Mouse (Mus musculus): ENCODE results near the gene Ncam1.

DNA sequence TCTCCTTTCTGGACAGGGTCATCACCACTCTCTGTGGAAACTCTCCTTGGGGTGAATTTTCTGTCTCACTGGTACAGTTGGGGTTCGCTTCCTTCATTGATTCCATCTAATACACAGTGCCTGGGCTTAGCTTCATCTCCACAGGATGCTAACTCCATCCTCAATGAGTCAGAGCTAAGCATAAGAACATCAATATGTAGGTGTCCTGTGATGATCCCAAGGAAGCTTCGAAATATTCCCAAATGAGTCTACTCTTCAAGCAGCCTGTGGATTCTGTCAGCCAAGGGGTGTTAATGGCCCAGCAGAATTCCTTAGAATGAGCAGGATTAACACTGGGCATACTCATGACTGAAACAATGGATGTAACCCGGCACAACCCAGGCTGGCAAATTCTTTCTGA is 144.3 kb downstream of the Ncam1 start:
- TF ChIP-seq POLR2A (IDR thresholded peaks at IDR 0.05; ENCODE audit: control insufficient read depth, extremely low read depth, insufficient read depth, low read length, poor library complexity) (no peak), CTCF (IDR thresholded peaks at IDR 0.05; ENCODE audit: borderline replicate concordance, control insufficient read depth, extremely low read depth, insufficient read depth, low read length, poor library complexity) (no peak)

Data from thymus, adult 2 months (tissue).